Mouse (Mus musculus) regulatory T cell (primary cell): ENCODE results near the gene Tmem132d.

ENCODE experiments used
- in situ Hi-C: fragments of 300-600 bp; cut with MboI, MseI; formaldehyde crosslinking; loops from one replicate; pipeline ENCODE4 v1.15.1; 2025; ENCODE audit warnings: high pct_unique_total_duplicates

The Tmem132d gene

GRCm38 (mm10) chr5:128407546-128407945, 25.3 kb downstream of the Tmem132d start:
- in situ Hi-C loops = no loop called here

GRCm38 (mm10) chr5:128405071-128405470, 27.8 kb downstream of the Tmem132d start:
- in situ Hi-C loops = no loop called here

- in situ Hi-C loops = no loop called here
These were observed 28.7 kb downstream of the Tmem132d start for GRCm38 (mm10) chr5:128404223-128404622.

GRCm38 (mm10) chr5:128392372-128392771, 40.5 kb downstream of the Tmem132d start:
- in situ Hi-C loops = no loop called here

- in situ Hi-C loops = no loop called here
These were observed 43.2 kb downstream of the Tmem132d start for GRCm38 (mm10) chr5:128389665-128390064.

- in situ Hi-C loops = no loop called here
These were observed 44.3 kb downstream of the Tmem132d start for GRCm38 (mm10) chr5:128388358-128389141.

- in situ Hi-C loops = no loop called here
These were observed 63.1 kb downstream of the Tmem132d start for GRCm38 (mm10) chr5:128369814-128370213.

- in situ Hi-C loops = no loop called here
These were observed 63.8 kb downstream of the Tmem132d start for GRCm38 (mm10) chr5:128369111-128369510.

GRCm38 (mm10) chr5:128365261-128365985, 67.5 kb downstream of the Tmem132d start:
- in situ Hi-C loops = no loop called here

- in situ Hi-C loops = no loop called here
These were observed 71.8 kb downstream of the Tmem132d start for GRCm38 (mm10) chr5:128360946-128361675.

- in situ Hi-C loops = no loop called here
These were observed 84.0 kb downstream of the Tmem132d start for GRCm38 (mm10) chr5:128348835-128349234.

- in situ Hi-C loops = no loop called here
These were observed 96.0 kb downstream of the Tmem132d start for GRCm38 (mm10) chr5:128336841-128337240.

GRCm38 (mm10) chr5:128332766-128333165, 100.1 kb downstream of the Tmem132d start:
- in situ Hi-C loops = no loop called here

- in situ Hi-C loops = no loop called here
These were observed 102.5 kb downstream of the Tmem132d start for GRCm38 (mm10) chr5:128330351-128330750.

GRCm38 (mm10) chr5:128302387-128302786, 130.5 kb downstream of the Tmem132d start:
- in situ Hi-C loops = loop anchor here (10.0 kb wide), 1 partner anchor 1158 kb away; no protein-coding TSS in a partner anchor

- in situ Hi-C loops = no loop called here
These were observed 141.7 kb downstream of the Tmem132d start for GRCm38 (mm10) chr5:128291191-128291590.

- in situ Hi-C loops = no loop called here
These were observed 159.6 kb downstream of the Tmem132d start for GRCm38 (mm10) chr5:128273255-128273654.

GRCm38 (mm10) chr5:128267366-128267765, 165.5 kb downstream of the Tmem132d start:
- in situ Hi-C loops = no loop called here

- in situ Hi-C loops = no loop called here
These were observed 188.7 kb downstream of the Tmem132d start for GRCm38 (mm10) chr5:128244219-128244618.

- in situ Hi-C loops = no loop called here
These were observed 196.1 kb downstream of the Tmem132d start for GRCm38 (mm10) chr5:128236638-128237335.

- in situ Hi-C loops = no loop called here
These were observed 197.3 kb downstream of the Tmem132d start for GRCm38 (mm10) chr5:128235611-128236010.
